Mouse (Mus musculus): ENCODE measurements around the gene Lrrc31. TPM values are rescaled to one million over a fixed set of nuclear protein-coding genes. Genes with fewer than 3 reads are reported as not detected.

The Lrrc31 gene
- polyA plus RNA-seq, 1 experiment from 2014 or later = not detected

GRCm38 (mm10) chr3:30724848-30725465 is 25.3 kb upstream of the Lrrc31 start:
- Histone ChIP-seq H3K27me3 (replicated peaks; ENCODE audit: control insufficient read depth, insufficient read depth, low read length) (no peaks in the 10 kb centered on the region), H3K4me1 (ENCODE audit: control insufficient read depth, insufficient read depth, low read length) (no peaks in the 10 kb centered on the region), H3K9me3 (replicated peaks; ENCODE audit: control insufficient read depth, low read length) (no peaks in the 10 kb centered on the region), H3K27ac (ENCODE audit: low read depth, low read length) (no peak overlapping the region), H3K9ac (ENCODE audit: low read length) (no peak overlapping the region), H3K36me3 (ENCODE audit: control insufficient read depth, insufficient read depth, low read length) (no peaks in the 10 kb centered on the region), H3K4me3 (ENCODE audit: low read depth, low read length) (no peak overlapping the region), H3K4me2 (ENCODE audit: low read length) (no peak overlapping the region)
- no peak for DNase-seq (ENCODE audit: low spot score)
- no peak for ATAC-seq
- WGBS = 82% methylated on average over 10 of the region's 10 CpGs

DNA sequence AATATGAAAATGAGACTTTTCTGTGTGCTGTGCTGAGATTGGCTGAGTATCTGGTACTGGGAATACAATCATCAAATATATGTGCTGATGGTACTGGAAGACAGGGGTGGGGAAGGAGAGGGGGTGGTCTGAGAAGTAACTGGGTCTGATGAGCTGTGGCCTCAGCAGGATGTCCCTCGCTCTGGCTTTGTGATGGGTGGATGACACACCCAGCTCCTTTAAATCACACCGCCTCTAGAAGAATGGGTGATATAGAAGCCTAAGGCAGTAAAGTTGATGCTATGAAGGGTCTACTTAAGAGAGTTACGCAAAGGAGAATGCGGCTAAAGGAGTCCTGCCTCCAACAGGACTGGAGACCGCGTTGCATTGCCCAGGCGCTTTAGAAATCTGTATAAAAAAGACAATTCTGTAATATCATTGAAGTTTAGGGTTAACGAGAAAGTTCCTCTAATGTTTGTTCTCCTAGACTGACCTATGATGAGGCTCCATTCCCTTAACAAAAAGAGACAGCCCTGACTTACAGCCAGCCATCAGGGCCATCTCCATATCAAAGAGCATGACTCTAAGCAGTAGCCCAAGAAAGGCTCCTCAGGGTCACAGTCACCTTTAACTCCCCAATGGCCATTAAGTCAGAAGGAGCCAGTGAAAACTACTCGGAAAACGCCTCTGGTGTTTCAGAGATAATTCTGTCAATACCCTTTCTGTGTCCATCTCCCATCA is 24.6 kb upstream of the Lrrc31 start:
- ATAC-seq = no peak
- Histone ChIP-seq H3K4me2 (ENCODE audit: low read length) (no peak overlapping the region), H3K9ac (ENCODE audit: low read length) (no peak overlapping the region), H3K27me3 (replicated peaks; ENCODE audit: control insufficient read depth, insufficient read depth, low read length) (no peaks in the 10 kb centered on the region), H3K36me3 (ENCODE audit: control insufficient read depth, insufficient read depth, low read length) (no peaks in the 10 kb centered on the region), H3K9me3 (replicated peaks; ENCODE audit: control insufficient read depth, low read length) (no peaks in the 10 kb centered on the region), H3K4me3 (ENCODE audit: low read depth, low read length) (no peak overlapping the region), H3K27ac (ENCODE audit: low read depth, low read length) (no peak overlapping the region), H3K4me1 (ENCODE audit: control insufficient read depth, insufficient read depth, low read length) (no peaks in the 10 kb centered on the region)
- DNase-seq (ENCODE audit: low spot score) = no peak
- WGBS = 65% methylated on average over 10 of the region's 10 CpGs

- H3K36me3 ChIP-seq (ENCODE audit: control insufficient read depth, insufficient read depth, low read length) = no peaks in the 10 kb centered on the region
- H3K27me3 ChIP-seq (replicated peaks; ENCODE audit: control insufficient read depth, insufficient read depth, low read length) = no peaks in the 10 kb centered on the region
- no peak overlapping the region for H3K4me2 ChIP-seq (ENCODE audit: low read length)
- no peak overlapping the region for H3K27ac ChIP-seq (ENCODE audit: low read depth, low read length)
- 61% methylated on average over 5 of the region's 5 CpGs for WGBS
- no peaks in the 10 kb centered on the region for H3K4me1 ChIP-seq (ENCODE audit: control insufficient read depth, insufficient read depth, low read length)
- ATAC-seq (no peak), DNase-seq (ENCODE audit: low spot score) (no peak)
- H3K4me3 ChIP-seq (ENCODE audit: low read depth, low read length) = no peak overlapping the region
- no peak overlapping the region for H3K9ac ChIP-seq (ENCODE audit: low read length)
- no peaks in the 10 kb centered on the region for H3K9me3 ChIP-seq (replicated peaks; ENCODE audit: control insufficient read depth, low read length)
Measured at GRCm38 (mm10) chr3:30723179-30723578, 23.5 kb upstream of the Lrrc31 start.

- WGBS = 88% methylated on average over 2 of the region's 2 CpGs
- Histone ChIP-seq H3K4me3 (ENCODE audit: low read depth, low read length) (no peak overlapping the region), H3K9me3 (replicated peaks; ENCODE audit: control insufficient read depth, low read length) (no peaks in the 10 kb centered on the region), H3K4me1 (ENCODE audit: control insufficient read depth, insufficient read depth, low read length) (no peaks in the 10 kb centered on the region), H3K27me3 (replicated peaks; ENCODE audit: control insufficient read depth, insufficient read depth, low read length) (no peaks in the 10 kb centered on the region), H3K36me3 (ENCODE audit: control insufficient read depth, insufficient read depth, low read length) (no peaks in the 10 kb centered on the region), H3K9ac (ENCODE audit: low read length) (no peak overlapping the region), H3K4me2 (ENCODE audit: low read length) (no peak overlapping the region), H3K27ac (ENCODE audit: low read depth, low read length) (no peak overlapping the region)
- no peak for DNase-seq (ENCODE audit: low spot score)
- no peak for ATAC-seq
Measured at GRCm38 (mm10) chr3:30722461-30722860, 22.8 kb upstream of the Lrrc31 start.

- Histone ChIP-seq H3K9me3 (replicated peaks; ENCODE audit: control insufficient read depth, low read length) (no peaks in the 10 kb centered on the region), H3K27ac (ENCODE audit: low read depth, low read length) (no peak overlapping the region), H3K36me3 (ENCODE audit: control insufficient read depth, insufficient read depth, low read length) (no peaks in the 10 kb centered on the region), H3K4me3 (ENCODE audit: low read depth, low read length) (no peak overlapping the region), H3K9ac (ENCODE audit: low read length) (no peak overlapping the region), H3K27me3 (replicated peaks; ENCODE audit: control insufficient read depth, insufficient read depth, low read length) (no peaks in the 10 kb centered on the region), H3K4me2 (ENCODE audit: low read length) (no peak overlapping the region), H3K4me1 (ENCODE audit: control insufficient read depth, insufficient read depth, low read length) (no peaks in the 10 kb centered on the region)
- no peak for DNase-seq (ENCODE audit: low spot score)
- 81% methylated on average over 4 of the region's 4 CpGs for WGBS
- ATAC-seq = no peak
Measured at GRCm38 (mm10) chr3:30722036-30722435, 22.4 kb upstream of the Lrrc31 start.

GRCm38 (mm10) chr3:30718649-30719048 is 19.0 kb upstream of the Lrrc31 start:
- Histone ChIP-seq H3K36me3 (ENCODE audit: control insufficient read depth, insufficient read depth, low read length) (no peaks in the 10 kb centered on the region), H3K4me2 (ENCODE audit: low read length) (no peak overlapping the region), H3K4me1 (ENCODE audit: control insufficient read depth, insufficient read depth, low read length) (no peaks in the 10 kb centered on the region), H3K9ac (ENCODE audit: low read length) (no peak overlapping the region), H3K4me3 (ENCODE audit: low read depth, low read length) (no peak overlapping the region), H3K9me3 (replicated peaks; ENCODE audit: control insufficient read depth, low read length) (no peaks in the 10 kb centered on the region), H3K27me3 (replicated peaks; ENCODE audit: control insufficient read depth, insufficient read depth, low read length) (no peaks in the 10 kb centered on the region), H3K27ac (ENCODE audit: low read depth, low read length) (no peak overlapping the region)
- DNase-seq (ENCODE audit: low spot score) (no peak), ATAC-seq (no peak)
- WGBS = 88% methylated on average over 3 of the region's 3 CpGs

GRCm38 (mm10) chr3:30713334-30713733 is 13.7 kb upstream of the Lrrc31 start:
- H3K4me2 ChIP-seq (ENCODE audit: low read length) = no peak overlapping the region
- ATAC-seq (no peak), DNase-seq (ENCODE audit: low spot score) (no peak)
- H3K4me3 ChIP-seq (ENCODE audit: low read depth, low read length) = no peak overlapping the region
- H3K36me3 ChIP-seq (ENCODE audit: control insufficient read depth, insufficient read depth, low read length) = no peaks in the 10 kb centered on the region
- no peaks in the 10 kb centered on the region for H3K4me1 ChIP-seq (ENCODE audit: control insufficient read depth, insufficient read depth, low read length)
- H3K27me3 ChIP-seq (replicated peaks; ENCODE audit: control insufficient read depth, insufficient read depth, low read length) = no peaks in the 10 kb centered on the region
- 87% methylated on average over 1 of the region's 1 CpGs for WGBS
- H3K27ac ChIP-seq (ENCODE audit: low read depth, low read length) = no peak overlapping the region
- no peak overlapping the region for H3K9ac ChIP-seq (ENCODE audit: low read length)
- H3K9me3 ChIP-seq (replicated peaks; ENCODE audit: control insufficient read depth, low read length) = no peaks in the 10 kb centered on the region

GRCm38 (mm10) chr3:30710191-30710590 is 10.5 kb upstream of the Lrrc31 start:
- DNase-seq (ENCODE audit: low spot score) (no peak), ATAC-seq (no peak)
- Histone ChIP-seq H3K4me2 (ENCODE audit: low read length) (no peak overlapping the region), H3K4me1 (ENCODE audit: control insufficient read depth, insufficient read depth, low read length) (no peaks in the 10 kb centered on the region), H3K9me3 (replicated peaks; ENCODE audit: control insufficient read depth, low read length) (no peaks in the 10 kb centered on the region), H3K9ac (ENCODE audit: low read length) (no peak overlapping the region), H3K27ac (ENCODE audit: low read depth, low read length) (no peak overlapping the region), H3K4me3 (ENCODE audit: low read depth, low read length) (no peak overlapping the region), H3K27me3 (replicated peaks; ENCODE audit: control insufficient read depth, insufficient read depth, low read length) (no peaks in the 10 kb centered on the region), H3K36me3 (ENCODE audit: control insufficient read depth, insufficient read depth, low read length) (no peaks in the 10 kb centered on the region)
- WGBS = 85% methylated on average over 6 of the region's 6 CpGs

DNA sequence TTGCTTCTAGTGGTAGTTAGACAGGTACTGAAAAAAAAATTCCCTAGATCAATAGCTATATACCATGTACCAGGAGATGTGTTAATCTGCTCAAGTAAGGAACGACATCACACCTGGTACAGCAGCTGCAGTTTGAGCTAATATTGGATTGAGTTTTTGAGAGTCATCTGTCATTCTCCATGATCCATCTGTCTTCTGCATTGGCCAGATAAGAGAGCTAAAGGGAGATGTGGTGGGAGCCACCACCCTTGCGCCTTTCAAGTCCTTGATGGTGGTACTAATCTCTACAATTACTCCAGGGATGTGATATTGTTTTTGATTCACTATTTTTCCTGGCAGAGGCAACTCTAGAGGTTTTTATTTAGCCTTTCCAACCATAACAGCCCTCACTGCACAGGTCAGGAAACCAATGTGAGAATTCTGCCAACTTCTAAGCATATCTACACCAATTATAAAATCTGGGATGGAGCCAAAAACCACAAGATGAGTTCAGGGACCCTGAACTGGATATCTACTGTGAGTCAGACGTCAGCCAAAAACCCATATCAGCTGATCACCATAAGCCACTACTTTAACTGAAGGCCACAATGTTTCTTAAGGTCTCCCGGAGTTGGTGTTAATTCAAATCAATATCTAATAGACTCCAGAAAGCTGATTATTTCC is 7.1 kb upstream of the Lrrc31 start:
- no peaks in the 10 kb centered on the region for H3K4me1 ChIP-seq (ENCODE audit: control insufficient read depth, insufficient read depth, low read length)
- H3K9me3 ChIP-seq (replicated peaks; ENCODE audit: control insufficient read depth, low read length) = no peaks in the 10 kb centered on the region
- no peak for ATAC-seq
- no peaks in the 10 kb centered on the region for H3K36me3 ChIP-seq (ENCODE audit: control insufficient read depth, insufficient read depth, low read length)
- DNase-seq (ENCODE audit: low spot score) = no peak
- 84% methylated on average over 4 of the region's 4 CpGs for WGBS
- no peak overlapping the region for H3K9ac ChIP-seq (ENCODE audit: low read length)
- no peak overlapping the region for H3K4me2 ChIP-seq (ENCODE audit: low read length)
- H3K4me3 ChIP-seq (ENCODE audit: low read depth, low read length) = no peak overlapping the region
- no peak overlapping the region for H3K27ac ChIP-seq (ENCODE audit: low read depth, low read length)
- H3K27me3 ChIP-seq (replicated peaks; ENCODE audit: control insufficient read depth, insufficient read depth, low read length) = no peaks in the 10 kb centered on the region
